Mouse (Mus musculus) liver, postnatal 0 days (tissue): ENCODE results near the gene Grap.

Experiments
- CTCF ChIP-seq: sonication (generic); IDR thresholded peaks from 2 replicates; pipeline ENCODE4 v1.5.1; 2016; ENCODE audit warnings: antibody characterized with exemption, low read depth
- EP300 ChIP-seq: IDR thresholded peaks from 2 replicates; pipeline ENCODE4 v1.6.1; 2016; ENCODE audit warnings: antibody characterized with exemption, low read depth, mild to moderate bottlenecking

DNA sequence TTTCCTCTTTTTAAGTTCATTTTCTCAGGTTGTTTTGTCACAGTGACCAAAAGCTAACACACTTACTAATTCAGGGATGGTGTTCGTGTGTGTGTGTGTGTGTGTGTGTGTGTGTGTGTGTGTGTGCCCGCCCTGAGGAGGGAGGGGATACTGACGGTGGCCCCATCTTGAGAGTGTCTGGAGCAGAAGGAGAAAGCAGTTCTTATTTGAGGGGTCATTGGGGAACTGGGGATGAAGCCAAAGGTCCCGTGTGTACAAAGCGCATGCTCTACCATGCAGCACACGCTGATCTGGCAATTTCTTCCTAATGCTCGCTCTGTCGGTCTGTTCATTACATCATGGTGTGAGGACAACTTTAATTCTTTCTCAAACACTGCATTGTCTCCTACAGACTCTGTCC lies 34.5 kb upstream of the Grap start:
- TF ChIP-seq CTCF (no peak), EP300 (no peak)
